Mouse (Mus musculus): ENCODE measurements at regions not wholly inside any gene's neighbourhood (a gene's known extent, or its start where the extent isn't known, plus 50 kb on each side); places are given as distances from the start of the nearest gene placed in this dataset.

GRCm38 (mm10) chr7:83162868-83163267, 295.7 kb downstream of the Mex3b start:
- TF ChIP-seq POLR2A (IDR thresholded peaks at IDR 0.05; ENCODE audit: low read depth, low read length): no peak
- no peak for TF ChIP-seq CTCF (conservative IDR thresholded peaks at IDR 0.05; ENCODE audit: insufficient read depth, insufficient read length, low read depth, low read length)
